ENCODE assay signal across 25 mouse cellular contexts in genomic region chr4:63958601-63959000, GRCm38 (mm10).
DNase-seq lines count a peak whose midpoint lies in the region; ATAC-seq and TF ChIP-seq lines count a peak whose summit lies in the region.
"Had no signal": no experiment of that assay in that cellular context is flagged by ENCODE, and none has a peak within 500 bp of the region (broad histone marks: within the 10 kb centered on the region; RNA-seq: fewer than 3 reads in every experiment).

No protein-coding gene starts in this region.

- WGBS in kidney, postnatal 0 days, result 66% methylated on average over 4 of the region's 4 CpGs
- 37% methylated on average over 4 of the region's 4 CpGs for WGBS in lung, embryonic 16.5 days
- 45% methylated on average over 4 of the region's 4 CpGs for WGBS in embryonic facial prominence, embryonic 15.5 days
- WGBS in stomach, postnatal 0 days, result 32% methylated on average over 4 of the region's 4 CpGs

- H3K9me3 ChIP-seq in kidney, postnatal 0 days (replicated peaks; ENCODE audit: low read length), result no peaks in the 10 kb centered on the region
- no peaks in the 10 kb centered on the region for H3K9me3 ChIP-seq in lung, embryonic 16.5 days (ENCODE audit: control insufficient read depth, low read length)
- no peaks in the 10 kb centered on the region for H3K9me3 ChIP-seq in embryonic facial prominence, embryonic 15.5 days (replicated peaks)
- H3K9me3 ChIP-seq in stomach, postnatal 0 days (ENCODE audit: control insufficient read depth, low read length), result no peaks in the 10 kb centered on the region
- H3K9me3 ChIP-seq: forebrain, embryonic 10.5 days; heart, embryonic 12.5 days; hindbrain, embryonic 13.5 days; liver, embryonic 13.5 days; midbrain, embryonic 10.5 days had no signal

- H3K4me1 ChIP-seq in kidney, postnatal 0 days (replicated peaks; ENCODE audit: insufficient read depth, low read length), result no peaks in the 10 kb centered on the region
- H3K4me1 ChIP-seq in lung, embryonic 16.5 days (replicated peaks; ENCODE audit: control insufficient read depth, insufficient read depth, low read length), result no peaks in the 10 kb centered on the region; the same call in none of the 2 replicates
- no peaks in the 10 kb centered on the region for H3K4me1 ChIP-seq in embryonic facial prominence, embryonic 15.5 days
- H3K4me1 ChIP-seq in stomach, postnatal 0 days (replicated peaks; ENCODE audit: control insufficient read depth, insufficient read depth), result no peaks in the 10 kb centered on the region
- H3K4me1 ChIP-seq: forebrain, embryonic 10.5 days; heart, embryonic 12.5 days; hindbrain, embryonic 13.5 days; liver, embryonic 13.5 days; midbrain, embryonic 10.5 days had no signal

- no peak overlapping the region for H3K4me2 ChIP-seq in kidney, postnatal 0 days (ENCODE audit: low read length)
- H3K4me2 ChIP-seq in lung, embryonic 16.5 days (ENCODE audit: low read depth, low read length), result no peak overlapping the region
- no peak overlapping the region for H3K4me2 ChIP-seq in embryonic facial prominence, embryonic 15.5 days (replicated peaks)
- H3K4me2 ChIP-seq in stomach, postnatal 0 days (replicated peaks; ENCODE audit: low read depth), result no peak overlapping the region
- H3K4me2 ChIP-seq: heart, embryonic 12.5 days; hindbrain, embryonic 13.5 days; liver, embryonic 13.5 days had no signal

- no peak overlapping the region for H3K4me3 ChIP-seq in kidney, postnatal 0 days (replicated peaks; ENCODE audit: low read depth, low read length)
- H3K4me3 ChIP-seq in lung, embryonic 16.5 days (ENCODE audit: low read length), result no peak overlapping the region
- H3K4me3 ChIP-seq in embryonic facial prominence, embryonic 15.5 days (replicated peaks), result no peak overlapping the region
- no peak overlapping the region for H3K4me3 ChIP-seq in stomach, postnatal 0 days (ENCODE audit: low read depth, low read length)
- H3K4me3 ChIP-seq: forebrain, embryonic 10.5 days; heart, embryonic 12.5 days; hindbrain, embryonic 13.5 days; left cerebral cortex, adult 2 months; liver, embryonic 13.5 days; midbrain, embryonic 10.5 days had no signal

- no peak for TF ChIP-seq CTCF in kidney, postnatal 0 days (IDR thresholded peaks at IDR 0.05; ENCODE audit: low read depth)
- TF ChIP-seq CTCF in stomach, postnatal 0 days (IDR thresholded peaks at IDR 0.05; ENCODE audit: low read depth), result no peak

- no peak overlapping the region for H3K9ac ChIP-seq in kidney, postnatal 0 days (ENCODE audit: low read depth, low read length)
- H3K9ac ChIP-seq in lung, embryonic 16.5 days (ENCODE audit: low read length), result no peak overlapping the region
- H3K9ac ChIP-seq in embryonic facial prominence, embryonic 15.5 days, result no peak overlapping the region
- no peak overlapping the region for H3K9ac ChIP-seq in stomach, postnatal 0 days (ENCODE audit: low read length)
- H3K9ac ChIP-seq: forebrain, postnatal 0 days; heart, embryonic 12.5 days; hindbrain, embryonic 13.5 days; liver, embryonic 13.5 days had no signal

- ATAC-seq in kidney, postnatal 0 days (replicated peaks; ENCODE audit: low FRiP score, low read depth), result no peak
- ATAC-seq in lung, embryonic 16.5 days (ENCODE audit: low read depth), result 0 out of 2 replicates have a peak, but pooled peaks have one; percentile 23
- no peak for ATAC-seq in embryonic facial prominence, embryonic 15.5 days (ENCODE audit: insufficient number of reproducible peaks, low FRiP score, low TSS enrichment, low read depth)
- ATAC-seq in stomach, postnatal 0 days (ENCODE audit: low FRiP score, low TSS enrichment), result peak; percentile 54; the same call in 1 of the 2 replicates
- ATAC-seq: forebrain, postnatal 0 days; inflammation-experienced regulatory T-cells, adult 6 months had no signal

- no peak overlapping the region for H3K27ac ChIP-seq in kidney, postnatal 0 days
- H3K27ac ChIP-seq in lung, embryonic 16.5 days (ENCODE audit: low read length), result no peak overlapping the region
- peak overlapping the region; percentile 51 for H3K27ac ChIP-seq in embryonic facial prominence, embryonic 15.5 days (replicated peaks)
- peak overlapping the region; percentile 61 for H3K27ac ChIP-seq in stomach, postnatal 0 days (replicated peaks)
- H3K27ac ChIP-seq: forebrain, embryonic 10.5 days; hindbrain, embryonic 13.5 days; left cerebral cortex, adult 2 months; liver, embryonic 13.5 days; midbrain, embryonic 10.5 days had no signal

- H3K27me3 ChIP-seq in kidney, postnatal 0 days (ENCODE audit: insufficient read depth, low read length), result no peaks in the 10 kb centered on the region
- no peaks in the 10 kb centered on the region for H3K27me3 ChIP-seq in lung, embryonic 16.5 days (ENCODE audit: control insufficient read depth, insufficient read depth, low read depth, low read length)
- no peaks in the 10 kb centered on the region for H3K27me3 ChIP-seq in embryonic facial prominence, embryonic 15.5 days
- H3K27me3 ChIP-seq in stomach, postnatal 0 days (ENCODE audit: control insufficient read depth, insufficient read depth, low read length), result no peaks in the 10 kb centered on the region
- H3K27me3 ChIP-seq: heart, embryonic 12.5 days; hindbrain, embryonic 13.5 days; liver, embryonic 13.5 days had no signal

- no peak for TF ChIP-seq EP300 in stomach, postnatal 0 days (optimal IDR thresholded peaks at IDR 0.05)

- H3K36me3 ChIP-seq in kidney, postnatal 0 days (ENCODE audit: insufficient read depth, low read length), result no peaks in the 10 kb centered on the region
- no peaks in the 10 kb centered on the region; the same call in 1 of the 2 replicates for H3K36me3 ChIP-seq in lung, embryonic 16.5 days (ENCODE audit: control insufficient read depth, insufficient read depth, low read length)
- peaks cover 8% of the 10 kb centered on the region; the same call in 1 of the 2 replicates for H3K36me3 ChIP-seq in embryonic facial prominence, embryonic 15.5 days
- H3K36me3 ChIP-seq in stomach, postnatal 0 days (ENCODE audit: control insufficient read depth, insufficient read depth, low read length), result no peaks in the 10 kb centered on the region; the same call in 1 of the 2 replicates
- H3K36me3 ChIP-seq: forebrain, embryonic 10.5 days; heart, embryonic 12.5 days; hindbrain, embryonic 13.5 days; liver, embryonic 13.5 days; midbrain, embryonic 10.5 days had no signal

- peak; percentile 67 for DNase-seq in kidney, postnatal 0 days (ENCODE audit: low spot score)
- no peak for DNase-seq in kidney, adult 18-20 months
- DNase-seq in lung, postnatal 4 days, result no peak
- DNase-seq in stomach, postnatal 0 days (ENCODE audit: low spot score), result no peak
- DNase-seq in right cerebral cortex, adult 18-20 months, result no peak
- DNase-seq: adrenal gland, adult 2 months; B cell, adult 2 months; cerebellum, adult 2 months; cerebellum, postnatal 36 days; forebrain, postnatal 0 days; gastrocnemius, postnatal 36 days; heart, postnatal 14 days; liver, embryonic 13.5 days; lung, postnatal 36 days; right cerebral cortex, postnatal 4 days; thymus, adult 18-20 months; thymus, postnatal 4 days had no signal

Comparison
In these comparisons a context has a peak if more than half of its experiments do, and no peak if none do; other contexts are left out.
1. ATAC-seq: peak in lung, embryonic 16.5 days (single experiment) and stomach, postnatal 0 days (single experiment); none in kidney, postnatal 0 days (single experiment) and embryonic facial prominence, embryonic 15.5 days (single experiment).
2. H3K27ac ChIP-seq: peak in embryonic facial prominence, embryonic 15.5 days (single experiment) and stomach, postnatal 0 days (single experiment); none in kidney, postnatal 0 days (single experiment) and lung, embryonic 16.5 days (single experiment).